Mouse (Mus musculus): Measurements from ENCODE around the gene Ugt3a1. TPM values are rescaled to one million over a fixed set of nuclear protein-coding genes. Genes with fewer than 3 reads are reported as not detected.
"Not testable (repeated sequence)": the region's sequence is repeated elsewhere in the genome, so short reads cannot be mapped to it uniquely, and the experiment has no call there.

The Ugt3a1 gene
- polyA plus RNA-seq (2016; fragmentation: Nextera tagmentation; extraction: Ambion mirVana): not detected in 2 replicates

GRCm38 (mm10) chr15:9276838-9277295 lies at the start of gene Ugt3a1:
Gene Ugt3a1, plus strand, starts transcription at chr15:9276888.
- Histone ChIP-seq H3K9ac (no peak within 1 kb of the TSS), H3K27me3 (replicated peaks) (no peaks in the 10 kb centered on the region), H3K4me3 (no peak within 1 kb of the TSS), H3K27ac (no peak within 1 kb of the TSS), H3K4me2 (replicated peaks) (no peak within 1 kb of the TSS), H3K36me3 (no peaks in the 10 kb centered on the region), H3K9me3 (no peaks in the 10 kb centered on the region), H3K4me1 (no peaks in the 10 kb centered on the region)
- 95% methylated on average over 6 of the region's 6 CpGs for WGBS
- ATAC-seq (ENCODE audit: low FRiP score, low read depth): no peak

- WGBS: 84% methylated on average over 4 of the region's 4 CpGs
- not testable (repeated sequence) for H3K27ac ChIP-seq; H3K27me3 ChIP-seq (replicated peaks); H3K4me2 ChIP-seq (replicated peaks); H3K4me1 ChIP-seq; H3K9me3 ChIP-seq; H3K36me3 ChIP-seq; H3K4me3 ChIP-seq; H3K9ac ChIP-seq; ATAC-seq (ENCODE audit: low FRiP score, low read depth)
These were observed 45.8 kb upstream of the Ugt3a1 start for GRCm38 (mm10) chr15:9230917-9231316.

GRCm38 (mm10) chr15:9246345-9246744 lies 30.3 kb upstream of the Ugt3a1 start:
- Histone ChIP-seq H3K36me3 (no peaks in the 10 kb centered on the region), H3K27me3 (replicated peaks) (no peaks in the 10 kb centered on the region), H3K9ac (no peak overlapping the region), H3K27ac (no peak overlapping the region), H3K4me1 (no peaks in the 10 kb centered on the region), H3K4me3 (no peak overlapping the region), H3K4me2 (replicated peaks) (no peak overlapping the region), H3K9me3 (no peaks in the 10 kb centered on the region)
- no peak for ATAC-seq (ENCODE audit: low FRiP score, low read depth)

GRCm38 (mm10) chr15:9252891-9253290 lies 23.8 kb upstream of the Ugt3a1 start:
- Histone ChIP-seq H3K27ac (no peak overlapping the region), H3K4me3 (no peak overlapping the region), H3K9me3 (no peaks in the 10 kb centered on the region), H3K4me1 (no peaks in the 10 kb centered on the region), H3K36me3 (no peaks in the 10 kb centered on the region), H3K9ac (no peak overlapping the region), H3K27me3 (replicated peaks) (no peaks in the 10 kb centered on the region), H3K4me2 (replicated peaks) (no peak overlapping the region)
- ATAC-seq (ENCODE audit: low FRiP score, low read depth): no peak
- 94% methylated on average over 3 of the region's 3 CpGs for WGBS

GRCm38 (mm10) chr15:9260621-9261020 lies 16.1 kb upstream of the Ugt3a1 start:
- no peaks in the 10 kb centered on the region for H3K9me3 ChIP-seq
- H3K9ac ChIP-seq: no peak overlapping the region
- no peaks in the 10 kb centered on the region for H3K4me1 ChIP-seq
- WGBS: 80% methylated on average over 3 of the region's 3 CpGs
- no peaks in the 10 kb centered on the region for H3K36me3 ChIP-seq
- ATAC-seq (ENCODE audit: low FRiP score, low read depth): no peak
- no peaks in the 10 kb centered on the region for H3K27me3 ChIP-seq (replicated peaks)
- no peak overlapping the region for H3K4me2 ChIP-seq (replicated peaks)
- H3K4me3 ChIP-seq: no peak overlapping the region
- H3K27ac ChIP-seq: no peak overlapping the region

- H3K4me3 ChIP-seq: no peak overlapping the region
- no peak overlapping the region for H3K9ac ChIP-seq
- no peak for ATAC-seq (ENCODE audit: low FRiP score, low read depth)
- no peaks in the 10 kb centered on the region for H3K36me3 ChIP-seq
- no peak overlapping the region for H3K4me2 ChIP-seq (replicated peaks)
- no peak overlapping the region for H3K27ac ChIP-seq
- whole genome bisulfite sequencing: 88% methylated on average over 7 of the region's 7 CpGs
- H3K9me3 ChIP-seq: no peaks in the 10 kb centered on the region
- no peaks in the 10 kb centered on the region for H3K4me1 ChIP-seq
- no peaks in the 10 kb centered on the region for H3K27me3 ChIP-seq (replicated peaks)
These were observed 4.8 kb upstream of the Ugt3a1 start for GRCm38 (mm10) chr15:9271876-9272275.

- H3K4me3 ChIP-seq: no peak overlapping the region
- no peaks in the 10 kb centered on the region for H3K9me3 ChIP-seq
- no peak overlapping the region for H3K27ac ChIP-seq
- no peaks in the 10 kb centered on the region for H3K36me3 ChIP-seq
- ATAC-seq (ENCODE audit: low FRiP score, low read depth): no peak
- no peak overlapping the region for H3K9ac ChIP-seq
- no peaks in the 10 kb centered on the region for H3K27me3 ChIP-seq (replicated peaks)
- H3K4me1 ChIP-seq: no peaks in the 10 kb centered on the region
- H3K4me2 ChIP-seq (replicated peaks): no peak overlapping the region
- 88% methylated on average over 3 of the region's 3 CpGs for WGBS
These were observed 2.3 kb downstream of the Ugt3a1 start for GRCm38 (mm10) chr15:9279026-9279425.

- Histone ChIP-seq H3K9ac (no peak overlapping the region), H3K36me3 (no peaks in the 10 kb centered on the region), H3K4me2 (replicated peaks) (no peak overlapping the region), H3K27me3 (replicated peaks) (no peaks in the 10 kb centered on the region), H3K4me3 (no peak overlapping the region), H3K9me3 (no peaks in the 10 kb centered on the region), H3K27ac (no peak overlapping the region), H3K4me1 (no peaks in the 10 kb centered on the region)
- no peak for ATAC-seq (ENCODE audit: low FRiP score, low read depth)
- 89% methylated on average over 3 of the region's 3 CpGs for WGBS
These were observed 2.9 kb downstream of the Ugt3a1 start for GRCm38 (mm10) chr15:9279596-9279995.

- Histone ChIP-seq H3K27ac (no peak overlapping the region), H3K4me1 (no peaks in the 10 kb centered on the region), H3K27me3 (replicated peaks) (no peaks in the 10 kb centered on the region), H3K9ac (no peak overlapping the region), H3K9me3 (no peaks in the 10 kb centered on the region), H3K4me3 (no peak overlapping the region), H3K4me2 (replicated peaks) (no peak overlapping the region), H3K36me3 (no peaks in the 10 kb centered on the region)
- WGBS: 89% methylated on average over 2 of the region's 2 CpGs
- ATAC-seq (ENCODE audit: low FRiP score, low read depth): no peak
These were observed 6.5 kb downstream of the Ugt3a1 start for GRCm38 (mm10) chr15:9283165-9283564.

GRCm38 (mm10) chr15:9289660-9290059 lies 13.0 kb downstream of the Ugt3a1 start:
- Histone ChIP-seq H3K9me3 (no peaks in the 10 kb centered on the region), H3K4me2 (replicated peaks) (no peak overlapping the region), H3K9ac (no peak overlapping the region), H3K36me3 (no peaks in the 10 kb centered on the region), H3K4me3 (no peak overlapping the region), H3K27ac (no peak overlapping the region), H3K4me1 (no peaks in the 10 kb centered on the region), H3K27me3 (replicated peaks) (no peaks in the 10 kb centered on the region)
- no peak for ATAC-seq (ENCODE audit: low FRiP score, low read depth)
- WGBS: 55% methylated on average over 2 of the region's 2 CpGs

- no peak overlapping the region for H3K4me3 ChIP-seq
- H3K4me1 ChIP-seq: no peaks in the 10 kb centered on the region
- no peaks in the 10 kb centered on the region for H3K36me3 ChIP-seq
- WGBS: 85% methylated on average over 8 of the region's 8 CpGs
- no peak overlapping the region for H3K9ac ChIP-seq
- no peaks in the 10 kb centered on the region for H3K27me3 ChIP-seq (replicated peaks)
- 0 out of 2 replicates have a peak, but pooled peaks cover 3% of the 10 kb centered on the region for H3K9me3 ChIP-seq
- ATAC-seq (ENCODE audit: low FRiP score, low read depth): no peak
- H3K27ac ChIP-seq: no peak overlapping the region
- H3K4me2 ChIP-seq (replicated peaks): no peak overlapping the region
These were observed 29.4 kb downstream of the Ugt3a1 start for GRCm38 (mm10) chr15:9305978-9306692.

- Histone ChIP-seq H3K9me3 (no peaks in the 10 kb centered on the region), H3K36me3 (no peaks in the 10 kb centered on the region), H3K27ac (no peak overlapping the region), H3K9ac (no peak overlapping the region), H3K4me3 (no peak overlapping the region), H3K27me3 (replicated peaks) (no peaks in the 10 kb centered on the region), H3K4me1 (no peaks in the 10 kb centered on the region), H3K4me2 (replicated peaks) (no peak overlapping the region)
- 73% methylated on average over 2 of the region's 2 CpGs for WGBS
- ATAC-seq (ENCODE audit: low FRiP score, low read depth): no peak
These were observed 57.9 kb downstream of the Ugt3a1 start for GRCm38 (mm10) chr15:9334596-9334995.

- no peaks in the 10 kb centered on the region for H3K4me1 ChIP-seq
- no peak within 1 kb of the TSS for H3K4me3 ChIP-seq
- H3K4me2 ChIP-seq (replicated peaks): no peak within 1 kb of the TSS
- no peaks in the 10 kb centered on the region for H3K9me3 ChIP-seq
- no peaks in the 10 kb centered on the region for H3K36me3 ChIP-seq
- ATAC-seq (ENCODE audit: low FRiP score, low read depth): no peak
- H3K27ac ChIP-seq: no peak within 1 kb of the TSS
- WGBS: 91% methylated on average over 4 of the region's 4 CpGs
- no peaks in the 10 kb centered on the region for H3K27me3 ChIP-seq (replicated peaks)
- no peak within 1 kb of the TSS for H3K9ac ChIP-seq
These were observed 58.7 kb downstream of the Ugt3a1 start, which contains the start of gene Ugt3a2 for GRCm38 (mm10) chr15:9335341-9335740. Gene Ugt3a2, plus strand, starts transcription at chr15:9335550.

Measured in neural tube, embryonic 12.5 days (tissue).